Mouse (Mus musculus) urinary bladder, postnatal 4 days (tissue): ENCODE results near the gene Ets1.

Experiments used
- DNase-seq, 2 experiments: peaks; one replicate each; pipeline ENCODE4 v3.0.0; 2021 to 2022; ENCODE audit warnings: low spot score in 2 of 2

Gene Ets1

DNA sequence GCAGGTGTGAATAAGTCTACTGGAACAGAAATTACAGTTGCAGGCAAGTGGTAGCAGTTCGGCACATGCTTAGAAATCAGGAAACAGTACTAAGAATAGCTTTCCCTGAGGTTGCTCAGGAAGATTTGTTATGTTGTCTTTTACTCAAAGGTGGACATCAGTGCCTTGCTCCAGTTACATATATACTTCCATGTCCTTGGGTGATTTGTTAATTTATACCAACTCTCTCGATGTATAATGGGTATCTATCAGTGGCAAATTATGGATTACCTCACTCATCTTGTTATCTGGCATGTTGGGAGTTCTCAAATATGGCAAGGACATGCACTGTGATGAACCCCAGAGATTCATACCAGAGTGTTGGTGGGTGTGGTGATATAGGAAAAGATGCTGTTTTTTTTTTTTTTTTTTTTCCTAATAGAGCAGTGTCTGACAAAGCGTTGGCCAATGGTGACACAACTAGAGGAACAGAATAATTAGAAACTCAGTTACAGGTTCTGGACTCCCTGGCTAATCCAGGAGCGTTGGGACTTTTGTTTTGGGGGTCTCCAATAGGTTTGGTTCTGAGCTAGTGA lies 59.0 kb downstream of the Ets1 start:
- no peak for DNase-seq

DNA sequence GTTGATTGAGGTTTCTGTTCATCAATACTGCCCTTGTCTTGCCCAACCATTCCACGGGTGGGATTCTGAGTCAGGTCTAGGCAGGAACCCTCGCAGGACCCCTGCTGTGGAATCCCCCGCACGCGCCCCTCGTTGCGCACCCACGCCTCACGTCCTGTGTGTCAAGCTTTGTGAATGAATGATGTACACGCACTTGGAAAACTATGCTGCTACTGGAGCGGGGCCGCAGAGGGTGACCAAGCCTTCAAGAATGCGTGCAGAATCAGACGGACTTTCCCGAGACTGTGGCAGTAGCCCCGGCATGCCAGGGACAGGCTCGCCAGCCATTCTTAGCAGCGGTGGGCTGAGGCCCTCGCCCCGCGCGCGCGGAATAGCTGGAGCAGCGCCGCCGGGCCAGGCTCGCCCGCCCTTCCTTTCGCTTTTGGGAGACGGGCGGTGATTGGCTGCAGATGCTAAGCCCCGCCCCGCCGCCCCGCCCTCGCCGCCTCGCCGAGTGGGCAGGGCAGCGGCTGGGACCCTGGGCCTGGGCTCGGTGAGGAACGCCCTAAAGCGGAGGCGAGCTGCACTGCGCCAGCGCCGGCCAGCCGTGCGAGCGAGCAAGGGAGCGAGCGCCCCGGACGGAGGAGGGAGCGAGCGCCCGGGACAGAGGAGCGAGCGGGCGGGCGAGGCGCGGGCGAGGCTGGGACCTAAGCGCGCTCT lies 59.6 kb downstream of the Ets1 start:
- DNase-seq, result peak; percentile 95 to 97

DNA sequence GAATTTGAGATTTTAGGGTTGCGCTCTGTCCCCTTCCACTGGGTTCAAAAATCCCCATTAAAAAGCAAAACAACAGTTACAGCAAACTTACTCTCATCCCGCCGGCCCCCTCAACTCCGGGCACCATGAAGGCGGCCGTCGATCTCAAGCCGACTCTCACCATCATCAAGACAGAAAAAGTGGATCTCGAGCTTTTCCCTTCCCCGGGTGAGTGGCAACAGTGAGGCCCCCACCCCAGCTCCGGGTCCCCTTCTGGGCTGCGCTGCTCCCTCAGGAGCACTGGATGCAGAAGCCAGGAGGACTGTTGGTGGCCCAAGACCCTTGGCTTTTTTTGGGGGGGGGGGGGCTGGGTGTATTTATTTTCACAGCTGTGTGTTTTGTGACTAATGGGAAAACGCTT lies 60.2 kb downstream of the Ets1 start:
- no peak for DNase-seq

DNA sequence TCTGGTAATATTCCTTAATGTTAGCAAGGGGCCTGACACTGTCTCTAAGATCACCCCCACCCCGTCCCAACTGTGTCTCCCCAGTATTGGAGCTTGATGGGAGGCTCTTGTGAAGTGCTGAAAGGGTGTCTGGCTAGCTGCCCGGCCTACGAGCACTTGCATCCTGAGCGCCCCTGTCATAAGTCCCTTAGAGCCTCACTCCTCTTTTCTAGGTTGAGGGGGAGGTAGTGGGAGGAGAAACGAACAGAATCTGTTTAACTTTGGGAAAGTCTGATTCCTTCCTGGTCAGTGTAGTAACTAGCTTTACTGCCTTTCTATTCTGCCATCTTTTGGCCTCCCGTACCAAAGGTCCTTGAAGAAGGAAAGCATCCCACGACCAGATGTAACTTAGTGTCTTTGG lies 60.7 kb downstream of the Ets1 start:
- peak in 1 of 2 experiments; percentile 63 for DNase-seq

DNA sequence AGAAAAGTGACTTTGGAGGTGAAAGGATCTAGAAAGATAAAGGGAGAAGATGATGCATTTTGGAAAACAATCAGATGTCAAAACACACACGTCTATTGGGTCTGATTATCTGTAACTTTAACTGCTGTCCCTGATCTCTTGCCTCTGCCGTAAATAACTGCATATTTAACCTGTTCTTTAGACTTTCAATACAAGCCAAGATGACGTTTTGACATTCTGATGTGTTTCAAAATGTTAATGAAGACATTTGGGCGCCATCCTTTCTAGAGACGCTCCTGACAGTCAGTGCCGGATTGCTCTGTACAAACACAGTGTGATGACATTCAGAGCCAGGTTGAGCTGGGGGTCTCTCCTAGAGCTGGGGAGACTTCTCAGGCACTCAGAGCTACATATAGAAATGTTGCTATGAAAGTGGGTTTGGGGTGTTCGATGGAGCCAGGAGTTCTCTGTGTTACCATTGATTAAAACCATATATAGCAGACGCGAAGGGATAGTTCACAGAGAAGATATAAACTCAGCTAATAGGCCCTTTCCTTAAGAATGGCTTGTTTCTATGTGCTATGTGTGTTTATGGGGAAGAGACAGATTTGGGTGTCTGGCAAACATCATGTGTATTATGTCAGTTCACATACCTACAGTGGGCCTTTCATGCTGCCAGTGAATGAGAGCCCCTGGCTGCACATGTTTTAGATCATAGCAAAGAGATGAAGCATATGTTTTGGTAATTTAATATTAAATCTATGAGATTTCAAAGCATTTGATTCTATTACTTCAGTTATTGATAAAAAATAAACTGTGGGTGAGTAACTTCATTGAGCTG lies 61.5 kb downstream of the Ets1 start:
- peak in 1 of 2 experiments; percentile 30 for DNase-seq

DNA sequence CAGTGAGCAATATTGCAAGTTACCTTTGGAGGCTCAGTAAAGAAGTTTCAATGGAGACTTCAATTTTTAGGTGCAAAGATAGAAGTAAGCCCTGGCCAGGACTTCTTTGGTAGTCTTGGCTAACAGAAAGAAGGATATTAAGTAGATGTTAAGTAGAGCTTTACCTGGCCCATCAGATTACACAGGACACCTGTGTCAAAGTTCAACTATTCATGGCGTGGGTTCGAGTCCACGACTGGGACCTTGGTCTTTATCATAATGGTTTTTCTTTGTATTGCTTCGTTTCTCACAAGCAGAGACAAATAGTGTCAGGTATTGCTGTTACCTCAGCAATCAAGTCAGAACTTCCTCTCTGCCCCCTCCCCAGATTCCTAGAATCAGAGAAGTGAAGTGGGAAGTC lies 62.7 kb downstream of the Ets1 start:
- peak in 1 of 2 experiments; percentile 6 for DNase-seq

DNA sequence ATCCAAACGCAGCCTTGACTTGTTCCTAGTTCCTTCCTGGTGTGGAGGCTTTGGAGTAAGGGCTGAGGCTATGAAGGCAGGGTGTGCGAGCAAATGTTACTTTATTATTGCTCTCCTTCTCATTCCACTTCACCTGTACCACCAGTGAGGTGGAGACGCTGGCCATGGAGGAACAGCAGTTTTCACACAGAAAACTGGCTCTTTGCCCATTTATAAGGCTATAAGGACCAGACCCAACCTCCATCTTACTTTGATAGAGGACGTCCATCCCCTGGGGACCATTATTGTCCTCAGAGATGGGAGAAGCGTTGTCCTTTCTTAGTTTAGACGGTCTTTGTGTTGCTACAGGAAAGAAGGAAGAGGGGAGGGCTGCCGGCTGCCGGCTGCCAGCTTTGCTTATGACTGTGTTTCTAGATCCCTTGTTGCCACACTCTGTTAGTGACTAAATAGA lies 63.4 kb downstream of the Ets1 start:
- peak in 1 of 2 experiments; percentile 48 for DNase-seq

DNA sequence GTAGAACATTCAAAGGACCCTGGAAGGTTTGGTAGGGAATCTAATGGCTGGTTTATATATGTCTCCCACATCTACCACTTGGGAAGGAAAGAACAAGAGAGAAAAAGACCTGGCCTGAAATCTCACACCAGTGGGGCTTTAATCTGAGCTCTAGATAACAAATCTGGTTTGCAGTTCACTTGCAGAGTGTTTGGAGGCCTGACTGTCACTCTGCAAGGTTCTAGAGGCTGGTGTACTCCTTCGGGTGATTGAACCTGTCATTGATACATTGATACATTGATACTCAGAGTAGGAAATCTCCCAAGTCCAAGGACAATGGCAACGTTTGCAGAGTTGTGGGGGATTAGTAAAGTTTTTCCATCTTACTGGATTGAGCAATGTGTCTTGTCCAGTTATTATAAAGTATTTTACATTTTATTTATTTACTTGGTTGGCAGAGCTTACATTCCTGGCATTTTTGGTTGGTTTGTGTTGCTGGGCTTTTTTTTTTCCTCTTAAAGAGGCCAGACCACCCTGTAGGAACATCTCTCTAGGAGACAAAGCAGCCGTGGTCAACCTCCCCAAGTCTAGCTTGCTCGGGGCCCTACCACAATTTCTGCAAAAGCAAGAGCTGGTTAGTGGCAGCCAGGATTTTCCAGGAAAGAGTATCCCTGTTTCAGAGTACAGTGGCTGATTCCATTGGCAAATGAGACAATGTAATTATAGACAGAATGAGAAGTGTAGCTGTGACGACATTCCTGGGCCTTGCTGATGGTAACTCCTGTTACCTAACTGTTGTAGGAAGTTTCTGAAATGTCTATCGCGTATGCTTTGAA lies 64.3 kb downstream of the Ets1 start:
- DNase-seq, result no peak

DNA sequence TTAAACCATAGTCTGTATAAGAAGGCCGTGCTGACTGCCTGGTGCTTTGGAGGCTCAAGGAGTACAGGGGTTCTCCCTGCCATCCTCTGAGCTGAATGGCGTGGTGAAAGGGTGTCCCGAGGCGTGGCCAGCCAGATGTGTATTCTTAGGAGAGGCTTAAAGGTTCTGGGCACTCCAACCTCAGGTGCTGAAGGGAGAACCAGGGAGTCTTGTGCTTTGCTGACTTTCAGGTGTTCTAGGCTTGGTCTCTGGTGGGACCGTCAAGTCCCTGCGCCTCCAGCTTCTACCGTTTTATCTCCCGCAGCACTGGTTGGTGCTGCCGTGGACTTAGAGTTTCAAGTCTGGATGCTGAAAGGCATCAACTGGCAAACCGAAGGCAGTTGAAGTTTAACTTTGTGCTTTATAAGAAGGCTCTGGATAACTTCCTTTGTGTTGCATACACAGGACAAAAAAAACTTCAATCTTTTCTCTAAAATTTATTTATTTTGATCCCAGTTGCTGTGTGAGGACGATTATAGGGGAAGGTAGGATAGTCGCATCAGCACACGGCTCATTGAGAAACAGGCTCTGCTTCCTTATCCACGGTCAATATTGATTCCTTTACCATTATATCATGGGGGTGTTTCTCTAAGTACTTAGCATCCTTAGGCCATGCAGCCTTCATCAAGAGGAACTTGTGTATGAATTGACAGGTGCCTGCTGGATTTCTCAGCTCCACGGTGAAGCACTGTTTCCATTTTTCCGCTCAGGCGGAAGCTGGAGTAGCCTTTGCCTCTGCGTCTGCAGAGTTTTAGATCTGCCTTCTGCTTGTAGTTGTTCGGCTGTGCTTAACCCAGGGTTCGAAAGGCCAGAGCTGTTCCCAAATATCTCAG lies 65.3 kb downstream of the Ets1 start:
- DNase-seq, result no peak

DNA sequence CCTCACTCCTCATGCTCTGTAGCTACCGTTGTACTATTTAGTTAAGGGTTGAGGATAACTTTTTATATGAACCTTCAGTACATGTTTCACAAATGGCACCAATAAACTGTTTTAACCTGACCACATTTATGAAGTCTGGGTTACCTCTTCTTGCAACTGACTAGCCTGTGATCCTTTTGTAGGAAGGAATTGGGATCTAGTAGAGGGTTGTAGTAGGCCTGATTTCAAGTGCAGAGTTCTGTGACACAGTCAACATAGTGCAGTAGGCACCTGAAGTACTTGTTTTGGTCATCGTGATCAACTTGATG lies 65.9 kb downstream of the Ets1 start:
- no peak for DNase-seq

DNA sequence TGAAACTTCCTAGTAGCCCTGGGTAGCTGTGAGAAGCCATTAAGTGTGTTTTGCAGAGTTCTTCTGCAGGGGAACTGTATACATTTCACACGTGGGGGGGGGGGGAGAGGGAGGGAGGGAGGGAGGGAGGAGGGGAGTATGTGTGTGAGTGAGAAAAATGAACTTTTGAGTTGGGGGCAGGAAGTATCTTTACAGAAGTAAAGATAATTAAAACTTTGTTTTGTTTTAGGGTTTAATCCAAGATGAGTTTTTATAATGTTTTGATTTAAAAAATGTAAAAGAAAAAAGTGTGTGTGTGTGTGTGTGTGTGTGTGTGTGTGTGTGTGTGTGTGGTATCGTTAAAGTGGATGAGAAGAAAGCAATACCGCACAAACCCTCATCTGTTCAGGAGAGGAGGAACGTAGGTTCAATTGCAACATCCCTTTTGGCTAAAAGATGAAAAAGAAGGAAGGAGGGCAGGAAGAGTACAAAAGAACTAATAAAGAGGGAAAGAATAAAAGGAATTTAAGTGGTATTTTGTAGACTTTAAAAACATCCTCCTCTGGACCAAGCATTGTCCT lies 66.9 kb downstream of the Ets1 start:
- no peak for DNase-seq

DNA sequence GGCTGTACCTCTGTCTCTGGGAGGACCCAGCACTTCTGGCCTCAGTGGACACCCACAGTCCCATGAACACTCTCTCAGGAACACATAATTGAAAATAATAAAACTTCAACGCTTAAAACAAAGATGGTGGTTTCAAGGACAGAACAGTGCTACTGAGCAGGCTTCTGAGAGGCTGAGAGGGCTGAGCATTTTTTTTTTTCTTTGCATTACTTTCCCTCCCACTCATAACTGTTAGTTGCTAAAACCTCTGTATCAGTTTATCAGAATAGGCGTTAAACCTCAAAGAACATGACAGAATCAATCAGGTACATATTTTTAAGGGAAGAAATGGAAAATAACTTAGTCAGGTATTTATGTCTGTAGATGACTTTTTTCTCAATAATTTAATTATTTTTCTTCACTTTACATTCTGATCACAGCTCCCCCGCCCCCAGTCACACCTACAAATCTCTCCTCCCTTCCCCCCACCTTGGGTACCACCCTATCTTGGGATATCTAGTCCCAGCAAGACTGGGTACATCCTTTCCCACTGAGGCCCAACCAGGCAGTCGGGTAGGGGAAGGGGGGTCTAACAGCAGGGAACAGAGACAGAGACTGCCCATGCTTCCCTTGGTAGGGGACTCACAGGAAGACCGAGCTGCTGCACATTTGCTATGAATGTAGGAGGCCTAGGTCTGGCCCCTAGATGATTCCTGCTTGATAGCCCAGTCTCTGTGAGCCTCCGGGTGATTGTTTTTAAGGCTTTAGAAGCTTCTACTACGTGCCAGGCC lies 68.1 kb downstream of the Ets1 start:
- DNase-seq, result peak in 1 of 2 experiments; percentile 8

DNA sequence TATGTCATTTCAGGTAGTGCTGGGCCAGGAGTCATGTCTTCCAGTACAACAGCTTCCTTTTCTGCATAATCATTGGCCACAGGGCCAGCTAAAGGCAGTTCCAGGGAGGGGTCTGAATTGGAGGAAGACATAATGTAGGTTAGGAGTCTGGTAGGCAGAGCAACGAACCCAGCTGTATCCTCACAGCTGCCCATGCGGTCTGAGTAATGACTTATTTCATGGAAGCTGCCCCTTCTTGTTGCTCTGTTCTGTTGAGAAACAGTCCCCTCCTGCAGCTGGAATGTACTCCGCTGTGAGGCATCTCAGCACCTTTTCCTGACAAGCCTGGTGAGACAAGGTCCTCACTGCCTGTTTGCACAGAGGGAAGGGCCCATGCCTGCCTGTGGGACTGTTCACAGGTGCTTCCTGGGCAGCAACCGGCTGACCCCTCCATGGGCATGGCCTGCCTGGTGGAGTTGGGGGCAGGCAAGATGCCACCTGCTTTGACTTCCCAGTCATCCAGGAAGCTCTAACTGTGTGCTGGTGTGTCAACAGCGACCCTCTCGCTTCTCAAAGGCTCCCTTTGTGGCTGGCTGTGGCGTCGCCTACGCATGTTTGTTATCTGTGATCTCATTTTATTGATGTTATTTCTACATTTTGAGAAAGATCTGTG lies 69.9 kb downstream of the Ets1 start:
- no peak for DNase-seq

DNA sequence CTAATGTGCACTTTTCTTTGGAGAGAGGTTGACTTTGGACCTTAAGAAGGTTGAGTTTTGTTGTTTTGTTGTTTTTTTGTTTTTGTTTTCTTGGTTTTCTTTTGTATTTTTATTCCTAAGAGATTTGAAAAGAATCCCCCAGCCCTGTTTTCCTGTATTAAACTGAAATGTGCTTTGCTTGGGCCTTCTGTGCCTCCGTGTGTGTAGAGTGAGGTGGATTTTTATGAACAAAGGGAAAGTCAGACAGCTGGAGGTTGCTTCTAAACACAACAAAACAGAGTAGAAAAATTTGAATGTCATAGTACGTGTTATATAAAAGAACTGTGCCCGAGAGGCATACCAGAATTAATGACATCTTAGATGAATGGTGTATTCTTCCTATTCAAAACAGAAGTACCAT lies 71.4 kb downstream of the Ets1 start:
- no peak for DNase-seq

DNA sequence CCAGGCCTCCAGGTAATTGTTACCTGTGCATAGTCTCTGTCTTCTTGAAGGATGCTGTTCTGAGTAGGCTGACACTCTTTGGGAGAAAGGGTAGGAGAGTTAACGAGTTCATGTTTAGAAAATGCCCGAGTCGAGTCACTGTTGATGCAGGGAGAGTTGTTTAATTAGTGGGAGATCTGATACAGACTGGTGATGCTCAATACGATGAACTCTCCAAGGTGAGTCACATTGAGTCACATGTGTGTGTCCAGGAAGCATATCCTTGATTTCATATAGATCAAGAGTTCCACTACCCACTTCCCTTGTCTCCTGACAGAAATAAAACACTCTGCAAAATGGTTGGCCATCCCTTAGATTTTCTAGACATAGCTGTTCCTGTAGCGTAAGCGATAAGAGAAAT lies 72.5 kb downstream of the Ets1 start:
- DNase-seq, result no peak

DNA sequence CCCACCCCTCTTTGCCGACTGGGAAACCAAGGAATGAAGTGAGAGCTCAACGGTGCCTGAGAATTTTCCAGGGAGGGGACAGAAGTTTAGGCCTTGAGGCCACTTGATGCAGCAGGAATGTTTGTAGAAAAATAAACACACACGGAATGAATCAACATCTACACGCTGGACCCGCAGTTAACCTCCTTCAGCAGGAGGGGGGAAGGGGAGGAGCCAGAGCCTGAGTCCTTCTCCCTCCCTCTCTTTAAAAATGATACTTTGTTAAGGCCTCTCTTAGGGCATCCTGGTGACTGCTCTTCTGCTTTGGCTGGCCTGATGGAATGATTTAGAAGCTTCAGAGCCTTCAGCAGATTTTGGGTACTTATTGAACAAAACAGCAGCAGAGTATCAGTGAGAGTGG lies 73.3 kb downstream of the Ets1 start:
- no peak for DNase-seq

DNA sequence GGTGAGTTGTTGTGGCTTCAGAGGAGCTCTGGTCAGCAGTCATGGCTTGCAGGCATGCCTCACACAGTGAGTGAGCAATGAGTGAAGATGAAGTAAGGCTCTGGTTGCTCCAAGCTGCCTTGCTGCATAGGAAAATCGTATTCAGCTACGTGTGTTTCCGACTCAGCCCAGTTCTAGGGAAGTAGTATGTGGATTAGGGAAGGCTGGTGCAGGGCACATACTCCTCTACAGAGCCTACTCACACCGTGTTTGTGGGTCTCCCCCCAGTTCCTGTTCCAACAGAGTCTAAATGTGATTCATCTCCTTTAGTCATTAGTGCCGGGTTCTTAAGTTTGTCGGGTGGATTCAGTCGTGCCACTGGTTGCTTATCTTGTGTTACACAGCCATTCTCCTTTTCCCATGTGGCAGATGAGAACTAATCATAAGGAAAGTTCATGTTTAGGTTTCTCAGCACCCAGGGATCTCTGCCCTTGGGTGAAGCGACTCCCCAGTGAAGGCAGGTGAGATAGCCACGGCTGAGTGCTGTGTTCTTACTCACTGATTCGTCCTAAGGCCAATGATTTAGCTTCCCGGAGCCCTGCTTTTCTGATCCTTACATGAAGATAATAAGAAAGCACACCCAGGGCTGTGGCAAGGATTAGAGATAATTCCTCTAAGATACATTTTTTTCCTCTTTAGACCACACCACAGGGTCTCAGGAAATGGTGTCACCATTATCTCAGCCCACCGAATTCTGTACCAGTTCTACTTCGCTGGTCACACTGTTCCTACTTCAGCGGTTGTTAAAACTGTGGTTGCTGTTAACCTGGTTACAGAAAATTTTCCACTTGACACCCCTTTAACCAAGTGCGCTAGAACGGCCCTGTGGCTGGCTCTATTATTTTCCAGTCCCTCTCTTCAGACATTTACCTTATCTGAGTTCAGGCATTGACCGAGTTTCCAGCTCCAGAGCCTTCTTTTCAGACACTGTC lies 74.0 kb downstream of the Ets1 start:
- no peak for DNase-seq

DNA sequence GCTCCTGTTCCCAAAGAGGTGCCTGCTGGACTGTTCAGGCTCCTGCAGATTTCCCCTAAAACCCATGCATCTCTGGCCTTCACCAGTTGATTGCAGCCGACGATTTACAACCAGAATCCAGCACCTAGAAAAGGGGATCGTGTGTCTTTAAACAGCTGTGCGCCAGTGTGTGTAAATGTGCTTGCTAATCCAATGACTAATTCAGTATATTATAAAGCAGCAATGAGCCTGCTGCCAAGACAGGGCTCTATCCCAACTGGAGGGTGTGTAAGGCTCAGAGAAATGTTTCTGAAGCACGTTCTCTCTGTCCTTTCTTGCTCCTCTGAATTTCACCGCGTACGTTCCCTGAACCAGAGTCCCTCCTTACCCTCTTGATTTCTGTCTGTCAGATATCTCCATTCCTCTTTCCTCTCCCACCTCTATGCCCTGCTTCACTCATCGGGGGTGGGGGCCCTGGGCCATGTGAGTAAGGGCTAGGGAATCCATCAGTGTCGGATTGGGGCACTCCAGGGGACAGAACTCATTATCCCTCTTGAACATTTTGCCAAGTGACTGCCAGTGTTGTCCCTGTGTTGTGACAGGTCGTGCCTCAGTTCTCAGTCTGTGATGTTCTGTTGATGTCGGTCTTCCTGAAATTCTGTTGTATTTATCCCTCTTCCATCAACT lies 75.1 kb downstream of the Ets1 start:
- DNase-seq, result peak in 1 of 2 experiments; percentile 33
